Mouse (Mus musculus): ENCODE results near the gene Ttll6.

The Ttll6 gene

GRCm38 (mm10) chr11:96194961-96195640 is 61.5 kb downstream of the Ttll6 start:
- no peak for DNase-seq (ENCODE audit: low spot score in 2 of 2)

GRCm38 (mm10) chr11:96195769-96196280 is 62.2 kb downstream of the Ttll6 start:
- DNase-seq (ENCODE audit: low spot score in 2 of 2), result no peak

GRCm38 (mm10) chr11:96198642-96199041 is 65.1 kb downstream of the Ttll6 start:
- peak in 1 of 2 experiments; percentile 34 for DNase-seq (ENCODE audit: low spot score in 2 of 2)

DNA sequence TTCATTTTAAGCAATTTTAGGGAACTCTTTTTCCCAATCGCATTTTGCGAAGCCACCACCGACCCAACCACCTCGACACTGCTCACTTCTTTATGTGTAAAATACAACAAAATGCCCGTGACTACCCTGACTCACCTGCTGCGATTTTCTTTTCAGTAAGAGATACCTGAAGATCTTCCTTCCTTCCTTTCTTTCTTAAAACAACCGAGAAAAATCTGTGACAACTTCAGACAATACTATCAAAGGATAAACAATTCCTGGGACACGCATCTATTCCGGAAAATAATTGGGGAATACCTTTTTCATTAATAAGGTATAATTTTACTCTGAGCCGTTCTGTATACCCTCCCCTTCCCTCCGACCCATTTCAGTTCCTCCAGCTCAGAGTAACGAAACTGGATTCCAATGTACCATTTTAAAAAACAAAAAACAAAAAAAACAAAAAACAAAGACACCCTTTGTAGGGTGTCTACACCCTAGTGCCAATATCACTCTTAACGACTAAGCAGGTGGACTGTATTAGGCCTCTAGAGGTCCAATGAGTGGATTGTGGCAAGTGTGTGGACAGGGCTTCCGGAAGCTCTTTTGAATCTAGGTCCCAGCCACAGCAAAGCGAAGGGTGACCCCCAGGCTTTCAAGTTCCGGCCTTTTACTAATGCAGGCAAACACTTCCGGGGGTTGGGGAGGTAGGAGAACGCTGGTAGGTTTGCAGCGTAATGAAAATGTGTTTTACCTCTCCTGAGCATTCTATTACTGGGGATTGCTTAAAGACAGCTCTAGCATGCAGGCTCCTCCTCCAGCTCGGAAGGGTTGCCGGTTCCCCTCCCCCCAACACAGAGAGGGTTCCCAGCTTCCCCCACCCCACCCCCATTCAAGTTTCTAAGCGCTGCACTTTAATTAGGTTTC is 65.8 kb downstream of the Ttll6 start:
- DNase-seq (ENCODE audit: low spot score in 2 of 2), result no peak

- DNase-seq (ENCODE audit: low spot score in 2 of 2), result no peak
Observed at GRCm38 (mm10) chr11:96200183-96200655, 66.6 kb downstream of the Ttll6 start.

DNA sequence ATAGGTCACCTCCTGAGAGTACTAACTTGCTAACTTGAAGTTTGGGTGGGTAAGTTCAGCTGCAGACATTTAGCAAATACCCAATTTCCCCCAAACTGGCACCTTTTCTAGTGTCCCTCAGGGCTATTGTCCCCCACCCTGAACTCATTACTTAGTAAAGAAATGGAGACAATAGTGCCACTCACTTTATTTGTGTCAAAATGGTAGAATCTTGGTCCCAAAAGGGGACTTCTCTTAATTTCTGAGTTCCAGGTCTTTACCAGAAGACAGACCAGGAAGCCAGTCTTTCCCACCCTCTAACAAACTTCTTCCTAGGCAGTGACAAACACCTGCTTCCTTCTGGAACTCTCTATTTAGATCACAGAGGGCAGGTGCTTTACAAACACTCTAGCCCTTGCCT is 68.2 kb downstream of the Ttll6 start:
- no peak for DNase-seq (ENCODE audit: low spot score in 2 of 2)

DNA sequence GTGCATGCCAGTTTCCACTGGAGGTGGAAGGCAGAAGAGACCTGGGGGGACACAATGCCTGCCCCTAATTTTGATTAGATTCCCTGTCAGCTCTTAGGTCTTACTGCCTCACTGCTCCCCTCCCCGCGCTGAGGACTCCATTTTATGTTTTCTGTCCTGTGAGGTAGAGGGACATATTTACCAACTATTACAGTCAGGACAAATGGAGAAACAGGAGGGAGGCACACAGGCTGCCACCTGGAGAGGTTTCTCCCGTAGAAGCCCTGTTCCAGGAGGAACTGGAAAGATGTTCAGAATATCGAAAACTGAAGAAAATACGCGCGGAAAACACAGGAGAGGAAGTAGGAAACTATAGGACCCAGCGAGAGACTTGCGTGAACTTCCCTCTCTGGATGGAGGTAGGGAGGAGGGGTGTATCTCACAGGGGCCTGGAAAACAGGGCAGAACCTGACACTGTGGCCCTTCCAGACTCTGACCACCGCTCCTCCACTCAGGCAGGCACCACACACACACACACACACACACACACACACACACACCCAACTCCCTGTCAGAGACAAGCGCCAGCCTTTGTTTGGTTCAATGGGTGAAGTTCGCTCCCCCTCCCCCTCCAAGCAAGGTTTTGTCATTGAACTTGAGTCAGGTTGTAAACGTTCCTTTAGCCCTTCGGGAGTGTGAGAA is 69.0 kb downstream of the Ttll6 start:
- no peak for DNase-seq (ENCODE audit: low spot score in 2 of 2)

DNA sequence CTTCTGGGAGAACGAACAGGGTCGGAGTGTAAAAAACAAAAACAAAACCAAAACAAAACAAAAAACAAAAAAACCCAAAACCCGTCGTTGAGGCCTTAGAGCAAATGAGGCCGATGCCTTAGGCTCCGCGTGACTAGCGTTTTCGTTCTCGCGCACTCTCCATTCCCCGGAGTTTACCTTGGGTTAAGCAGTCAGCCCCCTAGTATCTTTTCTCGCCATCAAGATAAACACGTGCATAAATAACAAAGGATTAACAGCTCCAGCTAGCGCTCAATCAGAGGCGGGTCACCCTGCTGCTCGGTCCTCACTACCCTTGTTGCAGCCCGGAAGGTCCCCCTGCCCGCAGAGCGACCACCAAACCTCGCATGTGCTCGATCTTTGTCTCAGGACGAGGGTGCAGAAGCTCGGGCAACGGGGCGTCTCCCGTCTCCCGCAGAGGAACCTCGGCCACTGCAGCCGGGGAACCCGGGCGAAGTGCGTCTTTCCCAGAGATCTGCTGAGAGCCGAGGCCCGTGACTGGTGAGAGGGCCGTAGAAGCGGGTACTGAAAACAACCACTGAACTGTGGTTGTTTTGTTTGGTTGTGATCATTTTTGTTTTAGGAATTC is 69.7 kb downstream of the Ttll6 start:
- DNase-seq (ENCODE audit: low spot score in 2 of 2), result no peak

GRCm38 (mm10) chr11:96203789-96204186 is 70.2 kb downstream of the Ttll6 start:
- DNase-seq (ENCODE audit: low spot score in 2 of 2), result no peak

GRCm38 (mm10) chr11:96204351-96204750 is 70.8 kb downstream of the Ttll6 start:
- no peak for DNase-seq (ENCODE audit: low spot score in 2 of 2)

DNA sequence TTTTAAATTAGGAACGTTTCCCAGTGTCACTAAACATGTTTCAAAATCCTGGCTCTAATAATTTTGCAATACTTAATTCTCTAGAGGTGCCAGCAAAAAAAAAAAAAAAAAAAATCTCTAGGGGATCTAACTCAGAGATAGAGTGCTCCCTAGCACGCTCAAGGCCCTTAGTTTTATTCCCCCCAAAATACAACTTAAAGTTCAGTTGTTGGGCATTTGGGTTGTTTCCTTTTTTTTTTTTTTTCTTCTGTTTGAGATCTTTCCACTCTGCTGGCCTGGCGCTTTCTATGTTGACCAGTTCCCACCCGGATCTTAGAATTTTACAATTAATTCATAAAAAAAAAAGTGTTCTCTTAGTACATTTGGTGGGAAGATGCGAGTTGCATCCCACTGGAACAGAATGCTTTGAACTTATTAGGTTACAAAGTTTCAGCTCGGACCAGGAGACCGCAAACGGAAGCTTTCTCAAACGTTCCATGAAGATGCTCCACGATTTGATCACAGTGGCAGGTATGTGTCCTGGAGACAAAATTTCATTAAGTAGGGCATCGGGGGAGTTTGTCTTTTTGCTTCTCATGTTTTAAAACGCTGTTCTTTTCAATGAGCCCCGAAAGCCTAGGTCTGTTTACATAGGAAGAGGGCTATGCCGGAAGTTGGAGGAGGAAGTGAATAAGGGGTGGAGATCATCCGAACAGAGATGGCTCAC is 72.0 kb downstream of the Ttll6 start:
- DNase-seq (ENCODE audit: low spot score in 2 of 2), result no peak
